Comparison of ENCODE assay signal across 23 mouse cellular contexts in the genomic region with DNA sequence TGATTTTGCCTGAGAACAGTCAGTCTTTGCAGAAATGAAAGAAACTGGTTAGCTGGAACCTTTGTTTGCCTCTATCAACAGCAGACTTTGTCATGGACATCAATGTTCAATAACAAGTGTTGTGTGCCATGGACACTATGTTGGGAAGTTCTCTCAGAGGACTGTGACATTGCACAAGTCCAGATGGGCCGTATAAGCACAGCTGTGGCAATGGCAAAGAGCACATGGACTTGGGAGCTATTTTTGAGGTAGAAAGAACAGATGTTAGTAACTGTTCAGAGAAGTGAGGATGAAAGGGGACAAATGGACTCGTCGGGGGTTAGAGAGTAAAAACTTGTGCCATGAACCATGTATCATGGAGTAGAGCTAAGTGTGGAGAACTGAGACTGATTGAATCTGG.
DNase-seq lines count a peak whose midpoint lies in the region; ATAC-seq lines count a peak whose summit lies in the region.
"Had no signal": no experiment of that assay in that cellular context is flagged by ENCODE, and none has a peak within 500 bp of the region (broad histone marks: within the 10 kb centered on the region; RNA-seq: fewer than 3 reads in every experiment).

No protein-coding gene starts in this region.

- WGBS in lung, embryonic 15.5 days = 49% methylated on average over 3 of the region's 3 CpGs

- H3K9ac ChIP-seq in lung, embryonic 15.5 days = no peak overlapping the region
- H3K9ac ChIP-seq: forebrain, postnatal 0 days; heart, embryonic 15.5 days; hindbrain, embryonic 14.5 days; liver, embryonic 13.5 days had no signal

- no peaks in the 10 kb centered on the region for H3K27me3 ChIP-seq in lung, embryonic 15.5 days
- H3K27me3 ChIP-seq: CH12.LX; heart, embryonic 15.5 days; liver, embryonic 13.5 days had no signal

- no peaks in the 10 kb centered on the region for H3K4me1 ChIP-seq in lung, embryonic 15.5 days
- H3K4me1 ChIP-seq: forebrain, embryonic 10.5 days; heart, embryonic 15.5 days; liver, embryonic 13.5 days had no signal

- DNase-seq in heart, adult 11 months = peak; percentile 98
- no peak for DNase-seq in heart, postnatal 4 days
- DNase-seq in heart, postnatal 14 days = peak; percentile 24 to 52
- peak; percentile 10 to 75 for DNase-seq in lung, postnatal 4 days
- DNase-seq in layer of hippocampus, adult 8-10 months (ENCODE audit: low spot score in 2 of 2) = no peak
- no peak for DNase-seq in adrenal gland, postnatal 25 days
- DNase-seq: adrenal gland, postnatal 36 days; cerebellum, adult 18-20 months; cerebellum, postnatal 25 days; forebrain, postnatal 0 days; kidney, adult 9 months; kidney, postnatal 36 days; layer of hippocampus, adult 9-11 months; liver, embryonic 13.5 days; midbrain, embryonic 14.5 days; spleen, adult 18-20 months; thymus, postnatal 36 days had no signal

- no peak overlapping the region for H3K27ac ChIP-seq in lung, embryonic 15.5 days
- H3K27ac ChIP-seq: forebrain, embryonic 10.5 days; heart, embryonic 15.5 days; hindbrain, embryonic 14.5 days; liver, embryonic 13.5 days had no signal

- no peaks in the 10 kb centered on the region for H3K36me3 ChIP-seq in lung, embryonic 15.5 days
- H3K36me3 ChIP-seq: forebrain, embryonic 10.5 days; heart, embryonic 15.5 days; liver, embryonic 13.5 days had no signal

- intact Hi-C loops in heart, postnatal 14 days (cut with DNase I) = no loop called here

- peak; percentile 80 for ATAC-seq in lung, embryonic 15.5 days (ENCODE audit: borderline replicate concordance, extremely low read depth, low FRiP score, low TSS enrichment)
- ATAC-seq: forebrain, postnatal 0 days had no signal

- no peak overlapping the region for H3K4me3 ChIP-seq in lung, embryonic 15.5 days
- H3K4me3 ChIP-seq: forebrain, embryonic 10.5 days; heart, embryonic 15.5 days; liver, embryonic 13.5 days; myocyte had no signal

- H3K9me3 ChIP-seq in lung, embryonic 15.5 days = no peaks in the 10 kb centered on the region
- H3K9me3 ChIP-seq: forebrain, embryonic 10.5 days; heart, embryonic 15.5 days; liver, embryonic 13.5 days had no signal

- H3K4me2 ChIP-seq in lung, embryonic 15.5 days = no peak overlapping the region
- H3K4me2 ChIP-seq: heart, embryonic 15.5 days; hindbrain, embryonic 14.5 days; liver, embryonic 13.5 days had no signal

Comparison
In these comparisons a context has a peak if more than half of its experiments do, and no peak if none do; other contexts are left out.
1. DNase-seq: peak in heart, adult 11 months (single experiment), heart, postnatal 14 days (2 of 2) and lung, postnatal 4 days (2 of 2); none in heart, postnatal 4 days (single experiment), layer of hippocampus, adult 8-10 months (0 of 2) and adrenal gland, postnatal 25 days (single experiment).